Mouse (Mus musculus): ENCODE measurements at regions not wholly inside any gene's neighbourhood (a gene's known extent, or its start where the extent isn't known, plus 50 kb on each side); places are given as distances from the start of the nearest gene placed in this dataset.
A peak's percentile ranks its signal among the peaks of the same experiment; 100 is the strongest.
"Not testable (repeated sequence)": the region's sequence is repeated elsewhere in the genome, so short reads cannot be mapped to it uniquely, and the experiment has no call there.

GRCm38 (mm10) chr2:95433996-95434395, 884.0 kb upstream of the Lrrc4c start:
- 79% methylated on average over 1 of the region's 1 CpGs for WGBS
- not testable (repeated sequence) for H3K36me3 ChIP-seq (replicated peaks); H3K9me3 ChIP-seq; H3K27ac ChIP-seq; H3K4me3 ChIP-seq; DNase-seq (ENCODE audit: extremely low spot score, low spot score); H3K4me1 ChIP-seq; H3K27me3 ChIP-seq (ENCODE audit: poor library complexity, severe bottlenecking)

GRCm38 (mm10) chr2:95440957-95441356, 877.0 kb upstream of the Lrrc4c start:
- Histone ChIP-seq H3K4me3 (no peak overlapping the region), H3K27me3 (ENCODE audit: poor library complexity, severe bottlenecking) (no peaks in the 10 kb centered on the region), H3K36me3 (replicated peaks) (no peaks in the 10 kb centered on the region), H3K9me3 (no peaks in the 10 kb centered on the region), H3K4me1 (no peaks in the 10 kb centered on the region), H3K27ac (no peak overlapping the region)
- DNase-seq (ENCODE audit: extremely low spot score, low spot score): no peak

DNA sequence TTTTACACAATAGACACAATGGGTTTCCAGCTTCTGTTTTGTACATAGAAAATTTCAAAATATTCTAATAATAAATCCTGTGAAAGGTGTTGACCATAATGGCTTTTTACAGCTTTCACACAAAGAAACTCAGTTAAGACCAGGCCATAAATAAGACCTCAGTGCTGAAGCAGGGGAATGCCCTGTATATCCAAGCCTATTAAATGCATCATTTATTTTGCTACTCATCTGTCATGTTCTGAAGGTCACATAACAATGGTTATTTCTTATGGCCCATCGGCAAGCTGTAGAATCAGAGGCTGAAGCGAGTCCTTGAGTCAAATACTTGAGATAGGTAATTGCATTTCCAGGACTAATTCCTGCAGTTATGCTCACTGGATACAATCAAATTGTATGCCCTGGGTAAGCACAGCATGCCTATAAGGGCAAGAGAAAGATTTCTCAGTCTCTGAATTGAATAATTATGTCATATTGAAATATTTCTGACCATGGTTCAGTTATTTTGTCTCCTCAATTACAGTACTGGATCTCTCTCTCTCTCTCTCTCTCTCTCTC, 874.6 kb upstream of the Lrrc4c start:
- Histone ChIP-seq H3K27me3 (ENCODE audit: poor library complexity, severe bottlenecking) (no peaks in the 10 kb centered on the region), H3K36me3 (replicated peaks) (no peaks in the 10 kb centered on the region), H3K27ac (no peak overlapping the region), H3K4me3 (no peak overlapping the region), H3K4me1 (peaks cover 2% of the 10 kb centered on the region; the same call in 1 of the 2 replicates), H3K9me3 (no peaks in the 10 kb centered on the region)
- WGBS: 80% methylated on average over 2 of the region's 2 CpGs
- DNase-seq (ENCODE audit: extremely low spot score, low spot score): no peak

- WGBS: 0% methylated on average over 1 of the region's 1 CpGs
Measured at GRCm38 (mm10) chr2:95448897-95449296, 869.1 kb upstream of the Lrrc4c start.

GRCm38 (mm10) chr2:95479827-95480226, 838.1 kb upstream of the Lrrc4c start:
- Histone ChIP-seq H3K9me3 (no peaks in the 10 kb centered on the region), H3K27me3 (ENCODE audit: poor library complexity, severe bottlenecking) (no peaks in the 10 kb centered on the region), H3K36me3 (replicated peaks) (no peaks in the 10 kb centered on the region), H3K4me3 (no peak overlapping the region), H3K4me1 (no peaks in the 10 kb centered on the region), H3K27ac (no peak overlapping the region)
- no peak for DNase-seq (ENCODE audit: extremely low spot score, low spot score)
- 86% methylated on average over 5 of the region's 5 CpGs for WGBS

More at GRCm38 (mm10) chr2:95448897-95449296, 869.1 kb upstream of the Lrrc4c start:
- peak; percentile 44 for DNase-seq (ENCODE audit: extremely low spot score, low spot score)
- Histone ChIP-seq H3K36me3 (replicated peaks) (no peaks in the 10 kb centered on the region), H3K27ac (no peak overlapping the region), H3K9me3 (no peaks in the 10 kb centered on the region), H3K4me3 (no peak overlapping the region), H3K27me3 (ENCODE audit: poor library complexity, severe bottlenecking) (no peaks in the 10 kb centered on the region), H3K4me1 (peaks cover 16% of the 10 kb centered on the region)

DNA sequence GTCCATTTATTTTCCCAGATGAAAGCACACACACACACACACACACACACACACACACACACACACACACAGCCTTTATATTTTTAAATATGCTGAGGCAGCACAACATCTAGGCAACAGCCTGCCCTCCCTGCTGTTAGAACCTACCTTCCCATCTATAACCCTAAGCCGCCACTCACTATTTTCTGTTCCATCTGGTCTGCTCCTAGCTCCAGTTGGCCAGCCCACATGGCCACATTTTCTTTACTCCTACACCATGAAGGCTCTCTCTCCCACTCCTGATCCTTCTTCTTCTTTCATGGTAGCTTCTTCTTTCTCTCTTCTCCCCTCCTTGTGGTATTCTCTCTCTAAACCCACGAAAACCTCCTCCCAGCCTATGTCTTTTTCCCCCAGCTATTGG, 834.6 kb upstream of the Lrrc4c start:
- no peak overlapping the region for H3K27ac ChIP-seq
- no peaks in the 10 kb centered on the region for H3K36me3 ChIP-seq (replicated peaks)
- no peaks in the 10 kb centered on the region for H3K9me3 ChIP-seq
- H3K4me3 ChIP-seq: no peak overlapping the region
- DNase-seq (ENCODE audit: extremely low spot score, low spot score): no peak
- H3K4me1 ChIP-seq: no peaks in the 10 kb centered on the region
- 89% methylated on average over 2 of the region's 2 CpGs for WGBS
- H3K27me3 ChIP-seq (ENCODE audit: poor library complexity, severe bottlenecking): no peaks in the 10 kb centered on the region

- Histone ChIP-seq H3K4me1 (no peaks in the 10 kb centered on the region), H3K27ac (no peak overlapping the region), H3K36me3 (replicated peaks) (no peaks in the 10 kb centered on the region), H3K4me3 (no peak overlapping the region), H3K9me3 (no peaks in the 10 kb centered on the region), H3K27me3 (ENCODE audit: poor library complexity, severe bottlenecking) (no peaks in the 10 kb centered on the region)
- WGBS: 92% methylated on average over 3 of the region's 3 CpGs
- DNase-seq (ENCODE audit: extremely low spot score, low spot score): no peak
Measured at GRCm38 (mm10) chr2:95487580-95488135, 830.3 kb upstream of the Lrrc4c start.

- no peak overlapping the region for H3K27ac ChIP-seq
- no peaks in the 10 kb centered on the region for H3K27me3 ChIP-seq (ENCODE audit: poor library complexity, severe bottlenecking)
- no peak for DNase-seq (ENCODE audit: extremely low spot score, low spot score)
- no peaks in the 10 kb centered on the region for H3K4me1 ChIP-seq
- H3K9me3 ChIP-seq: no peaks in the 10 kb centered on the region
- H3K4me3 ChIP-seq: no peak overlapping the region
- H3K36me3 ChIP-seq (replicated peaks): no peaks in the 10 kb centered on the region
- 90% methylated on average over 2 of the region's 2 CpGs for WGBS
Measured at GRCm38 (mm10) chr2:95494026-95494697, 823.8 kb upstream of the Lrrc4c start.

DNA sequence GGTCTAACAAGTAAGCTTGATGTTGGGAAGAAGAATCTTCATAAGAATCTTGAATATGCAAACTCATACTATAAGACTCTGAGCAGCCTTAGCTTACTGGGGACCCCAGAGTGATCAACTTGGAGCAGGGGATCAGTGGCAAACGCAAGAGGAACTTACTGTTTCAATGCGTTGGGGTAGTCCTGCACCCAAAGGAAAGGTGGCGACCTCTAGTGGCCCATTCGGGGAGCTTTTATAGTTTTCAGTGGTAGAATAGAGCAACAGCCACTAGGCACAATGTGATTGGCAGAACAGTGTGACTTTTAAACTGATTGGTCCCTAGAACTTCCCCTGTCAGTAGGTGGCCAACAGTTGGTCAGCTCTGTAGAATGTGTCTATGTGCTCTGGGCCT, 823.3 kb upstream of the Lrrc4c start:
- DNase-seq (ENCODE audit: extremely low spot score, low spot score): no peak
- Histone ChIP-seq H3K4me1 (no peaks in the 10 kb centered on the region), H3K27me3 (ENCODE audit: poor library complexity, severe bottlenecking) (no peaks in the 10 kb centered on the region), H3K36me3 (replicated peaks) (no peaks in the 10 kb centered on the region), H3K4me3 (no peak overlapping the region), H3K9me3 (no peaks in the 10 kb centered on the region), H3K27ac (no peak overlapping the region)
- 44% methylated on average over 4 of the region's 4 CpGs for WGBS

- H3K9me3 ChIP-seq: no peaks in the 10 kb centered on the region
- no peak overlapping the region for H3K4me3 ChIP-seq
- DNase-seq (ENCODE audit: extremely low spot score, low spot score): no peak
- no peaks in the 10 kb centered on the region for H3K4me1 ChIP-seq
- H3K36me3 ChIP-seq (replicated peaks): no peaks in the 10 kb centered on the region
- H3K27ac ChIP-seq: no peak overlapping the region
- no peaks in the 10 kb centered on the region for H3K27me3 ChIP-seq (ENCODE audit: poor library complexity, severe bottlenecking)
Measured at GRCm38 (mm10) chr2:95511286-95511685, 806.7 kb upstream of the Lrrc4c start.

DNA sequence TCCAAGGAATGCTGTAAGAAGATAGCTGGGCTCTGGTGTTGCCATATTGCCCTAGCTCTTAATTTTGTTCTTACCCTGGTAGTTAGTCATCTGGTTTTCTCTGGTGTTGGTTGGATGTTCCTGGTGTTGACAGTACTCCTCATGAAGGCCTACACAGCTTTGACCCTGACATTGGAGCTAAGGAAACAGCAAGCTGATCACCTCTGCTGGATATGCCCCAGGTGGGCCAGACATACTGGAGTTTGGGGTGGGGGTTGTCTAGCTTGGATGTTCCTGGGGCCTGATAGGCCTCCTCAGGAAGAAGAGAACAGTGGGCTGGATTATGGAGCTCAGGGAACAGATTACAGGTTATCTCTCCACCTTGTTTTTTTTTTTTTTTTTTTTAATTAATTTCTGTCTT, 796.3 kb upstream of the Lrrc4c start:
- Histone ChIP-seq H3K27me3 (ENCODE audit: poor library complexity, severe bottlenecking) (no peaks in the 10 kb centered on the region), H3K9me3 (no peaks in the 10 kb centered on the region), H3K4me1 (no peaks in the 10 kb centered on the region), H3K4me3 (no peak overlapping the region), H3K36me3 (replicated peaks) (no peaks in the 10 kb centered on the region), H3K27ac (no peak overlapping the region)
- DNase-seq (ENCODE audit: extremely low spot score, low spot score): no peak

GRCm38 (mm10) chr2:95524590-95525266, 793.2 kb upstream of the Lrrc4c start:
- no peaks in the 10 kb centered on the region for H3K4me1 ChIP-seq
- WGBS: 58% methylated on average over 4 of the region's 4 CpGs
- no peaks in the 10 kb centered on the region for H3K27me3 ChIP-seq (ENCODE audit: poor library complexity, severe bottlenecking)
- H3K9me3 ChIP-seq: no peaks in the 10 kb centered on the region
- DNase-seq (ENCODE audit: extremely low spot score, low spot score): no peak
- H3K36me3 ChIP-seq (replicated peaks): no peaks in the 10 kb centered on the region
- no peak overlapping the region for H3K27ac ChIP-seq
- H3K4me3 ChIP-seq: no peak overlapping the region

DNA sequence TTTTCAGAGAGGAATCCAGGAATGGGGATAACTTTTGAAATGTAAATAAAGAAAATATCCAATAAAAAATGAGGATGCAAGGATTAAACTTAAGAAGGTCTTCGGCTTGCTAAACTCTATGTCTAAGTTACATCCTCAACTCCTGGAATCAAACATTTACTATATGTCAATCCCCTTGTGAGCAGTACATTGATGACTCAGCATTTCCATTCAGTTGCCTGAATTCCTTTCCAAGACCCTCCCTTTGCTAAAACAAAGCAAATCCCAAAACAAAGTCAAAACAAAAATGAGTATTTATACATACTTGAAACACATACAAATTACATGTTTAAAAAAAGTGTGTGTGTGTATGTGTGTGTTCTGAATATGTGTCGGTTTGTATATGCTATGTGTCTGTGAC, 753.9 kb upstream of the Lrrc4c start:
- no peak overlapping the region for H3K4me3 ChIP-seq
- no peak for DNase-seq (ENCODE audit: extremely low spot score, low spot score)
- no peaks in the 10 kb centered on the region for H3K36me3 ChIP-seq (replicated peaks)
- no peaks in the 10 kb centered on the region for H3K4me1 ChIP-seq
- 91% methylated on average over 2 of the region's 2 CpGs for WGBS
- H3K27me3 ChIP-seq (ENCODE audit: poor library complexity, severe bottlenecking): no peaks in the 10 kb centered on the region
- no peak overlapping the region for H3K27ac ChIP-seq
- H3K9me3 ChIP-seq: no peaks in the 10 kb centered on the region
